Mouse (Mus musculus) hindlimb bud, embryonic 11.5 days (tissue): ENCODE results near the gene Nmrk1.

Experiments
- DNase-seq: peaks from one replicate; pipeline ENCODE4 v3.0.0-alpha.2; 2012; ENCODE audit warnings: low read depth, low spot score; ENCODE audit errors: extremely low spot score

The Nmrk1 gene

DNA sequence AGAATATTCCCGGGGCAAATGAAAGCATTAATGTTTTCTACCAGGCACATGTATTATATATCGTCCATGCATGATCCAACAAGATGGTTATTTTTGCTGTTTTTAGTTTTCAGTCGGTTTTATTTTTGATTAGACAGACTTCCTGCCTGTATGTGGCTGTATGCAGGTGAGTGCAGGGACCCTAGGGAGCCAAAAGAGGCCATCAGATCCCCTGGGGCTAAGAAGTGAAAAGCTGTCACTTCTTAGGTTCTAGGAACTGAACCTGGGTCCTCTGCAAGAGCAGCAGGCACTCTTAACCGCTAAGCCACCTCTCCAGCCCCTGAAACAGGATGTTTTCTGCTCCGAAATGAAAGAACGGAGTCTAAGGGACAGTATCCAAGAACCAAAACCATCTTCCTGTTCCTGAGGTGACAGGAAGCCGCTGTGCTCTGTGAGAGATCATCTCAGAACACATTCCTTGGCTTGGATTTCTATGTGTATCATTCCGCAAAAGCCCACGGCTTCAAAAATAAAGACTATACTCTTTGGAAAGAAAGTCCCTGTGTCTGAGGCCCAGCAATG lies 16.0 kb upstream of the Nmrk1 start:
- no peak for DNase-seq

DNA sequence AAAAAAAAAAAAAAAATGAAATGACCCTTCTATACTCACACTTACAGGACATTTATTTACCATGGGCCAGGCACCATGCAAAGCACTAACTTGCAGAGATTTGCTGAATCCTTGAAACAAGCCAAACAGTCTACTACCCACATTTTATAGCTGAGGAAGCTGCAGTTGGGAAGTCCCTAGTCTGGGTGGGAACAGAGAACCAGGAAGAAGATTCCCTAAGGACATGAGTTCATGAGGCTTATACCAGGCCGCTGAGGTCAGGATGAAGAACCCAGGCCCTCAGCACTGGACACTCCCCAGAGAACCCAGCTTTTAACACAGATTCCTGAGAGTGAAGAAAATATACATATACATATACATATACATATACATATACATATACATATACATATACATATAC lies 14.2 kb upstream of the Nmrk1 start:
- DNase-seq = no peak

DNA sequence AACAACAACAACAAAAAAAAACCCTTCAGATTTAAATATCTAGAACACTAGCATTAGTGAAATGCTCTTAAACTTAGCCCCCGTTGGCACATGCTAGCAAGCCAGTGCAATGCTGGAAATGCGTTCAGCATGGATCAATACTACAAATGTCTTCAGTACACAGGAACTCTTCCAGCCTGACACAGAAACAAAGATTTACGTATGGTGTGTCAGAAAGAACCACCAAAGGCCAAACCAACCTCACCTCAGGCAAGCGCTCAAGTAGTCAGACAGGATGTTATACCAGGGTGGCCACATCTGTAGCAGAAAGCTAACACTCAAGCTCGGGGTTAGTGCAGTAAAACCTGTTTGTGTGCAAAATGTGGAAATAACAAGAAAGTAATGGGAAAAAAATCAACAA lies 12.7 kb upstream of the Nmrk1 start:
- no peak for DNase-seq

DNA sequence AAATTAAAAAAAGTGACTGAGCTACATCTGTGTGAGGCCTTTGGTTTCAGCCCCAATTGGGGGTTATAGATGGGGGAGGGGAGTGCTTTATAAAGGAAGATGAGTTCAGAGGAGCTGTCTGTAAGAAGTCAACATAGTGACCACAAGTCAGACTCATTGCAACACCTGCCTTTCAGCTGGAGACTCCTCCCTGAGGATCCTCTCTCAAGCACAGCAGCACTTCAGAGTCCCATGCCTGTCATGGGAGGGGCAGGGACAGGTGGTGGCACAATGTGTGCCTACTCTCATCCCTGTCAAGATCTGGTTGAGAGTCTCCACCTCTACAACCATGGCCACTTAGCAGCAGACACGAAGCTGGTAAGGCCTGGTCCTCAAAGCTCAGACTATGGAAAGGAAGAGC lies 12.1 kb upstream of the Nmrk1 start:
- DNase-seq = no peak

DNA sequence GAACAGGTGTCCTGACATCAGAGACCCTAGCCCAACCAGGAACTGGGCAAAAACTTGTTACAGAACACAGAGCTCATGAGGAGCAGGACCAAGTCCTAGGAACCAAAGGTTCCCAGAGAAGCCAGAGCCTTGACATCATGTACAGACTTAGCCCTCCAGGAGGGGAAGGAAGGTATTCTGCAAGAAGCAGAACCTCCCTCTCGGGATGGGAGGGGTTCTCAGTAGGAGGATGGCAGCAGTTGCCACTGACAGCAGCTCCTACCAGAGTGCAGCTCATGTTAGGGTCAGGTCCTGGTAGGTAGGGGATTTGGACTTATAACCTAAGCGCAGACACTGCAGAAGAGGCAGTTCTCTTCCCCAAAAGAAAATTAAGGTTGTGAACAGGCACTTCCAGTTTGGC lies 7.9 kb upstream of the Nmrk1 start:
- DNase-seq = no peak

DNA sequence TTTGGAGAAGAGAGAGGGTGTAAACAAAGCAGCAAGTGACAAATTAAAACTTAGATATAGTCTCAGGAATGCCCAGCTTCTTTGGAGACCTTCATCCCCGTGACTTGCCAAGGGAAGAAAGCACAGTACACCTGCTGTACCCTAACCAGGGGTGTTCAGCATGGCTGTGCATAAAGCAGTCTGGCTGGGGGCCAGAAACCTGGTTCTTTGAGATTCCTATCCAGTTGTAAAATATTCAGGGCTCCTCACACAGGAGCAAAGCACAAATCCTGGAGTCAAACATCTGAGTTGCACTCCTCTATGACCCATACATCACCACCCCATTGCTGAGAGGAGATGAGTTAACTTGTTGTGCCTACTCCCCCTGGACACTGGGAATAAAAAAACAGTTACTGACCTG lies 2.2 kb upstream of the Nmrk1 start:
- no peak for DNase-seq

DNA sequence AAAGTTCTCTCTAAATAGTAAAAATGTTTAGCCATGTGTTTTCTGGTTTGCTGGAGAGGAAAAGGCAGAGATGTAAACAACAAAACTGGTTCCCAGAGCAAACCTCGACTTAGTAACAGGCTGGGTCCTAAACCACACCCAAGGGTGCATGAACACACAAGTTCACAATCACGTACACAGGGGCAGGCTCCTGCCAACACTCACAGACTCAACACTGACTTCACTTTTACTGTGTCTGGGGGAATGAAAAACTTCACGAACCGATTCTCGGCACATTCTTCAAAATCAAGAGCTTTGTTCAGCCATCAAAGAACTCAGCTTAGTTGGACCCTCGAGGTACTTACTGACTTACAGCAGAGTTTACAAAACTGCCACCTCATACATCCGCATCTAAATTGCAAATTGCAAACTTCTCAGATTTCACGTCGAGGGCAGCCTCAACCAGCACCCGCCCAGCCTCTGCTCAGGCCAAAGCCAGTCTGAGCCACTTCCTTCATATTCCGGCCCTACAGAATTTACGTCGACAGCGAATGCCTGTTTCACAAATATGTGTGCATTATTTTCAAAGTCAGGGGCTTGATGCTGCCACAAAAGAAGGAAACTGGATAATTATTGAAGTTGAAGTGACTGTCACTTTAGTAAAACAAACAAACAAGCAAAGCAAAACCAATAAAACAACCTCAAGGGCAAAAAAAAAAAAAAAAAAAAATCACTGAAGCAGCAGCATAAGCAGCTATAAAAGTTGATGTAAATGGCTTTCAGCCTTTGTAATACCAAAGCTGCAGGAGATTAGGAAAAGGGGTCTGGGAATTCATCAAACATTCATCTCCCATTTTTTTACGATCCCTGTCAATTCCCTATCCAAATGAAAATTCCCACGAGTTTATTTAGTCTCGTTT lies 1.3 kb upstream of the Nmrk1 start:
- DNase-seq = no peak

DNA sequence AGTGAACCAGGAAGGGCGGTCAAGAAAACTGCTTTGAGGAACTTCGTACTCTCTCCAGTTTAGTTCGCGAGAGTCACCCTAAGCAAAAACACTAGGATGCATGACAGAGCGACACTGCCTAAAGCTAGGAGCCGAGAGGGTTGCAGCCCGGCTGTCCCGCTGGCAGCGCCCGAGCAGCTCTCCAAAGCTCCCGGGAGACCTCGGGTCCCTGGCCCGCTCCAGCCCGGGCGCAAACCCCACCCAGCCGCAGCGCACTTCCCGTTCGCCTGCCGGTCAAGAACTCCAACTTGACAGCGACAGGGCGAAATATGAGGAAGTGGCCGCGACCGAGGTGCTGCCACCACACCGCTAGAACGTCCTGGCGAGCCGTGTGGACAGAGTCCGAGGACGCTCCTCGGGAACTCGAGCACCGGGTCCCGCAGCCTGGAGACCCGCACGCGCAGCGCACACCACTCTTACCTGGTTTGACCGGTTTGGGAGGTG lies 548 bp upstream of the Nmrk1 start:
- DNase-seq = no peak

DNA sequence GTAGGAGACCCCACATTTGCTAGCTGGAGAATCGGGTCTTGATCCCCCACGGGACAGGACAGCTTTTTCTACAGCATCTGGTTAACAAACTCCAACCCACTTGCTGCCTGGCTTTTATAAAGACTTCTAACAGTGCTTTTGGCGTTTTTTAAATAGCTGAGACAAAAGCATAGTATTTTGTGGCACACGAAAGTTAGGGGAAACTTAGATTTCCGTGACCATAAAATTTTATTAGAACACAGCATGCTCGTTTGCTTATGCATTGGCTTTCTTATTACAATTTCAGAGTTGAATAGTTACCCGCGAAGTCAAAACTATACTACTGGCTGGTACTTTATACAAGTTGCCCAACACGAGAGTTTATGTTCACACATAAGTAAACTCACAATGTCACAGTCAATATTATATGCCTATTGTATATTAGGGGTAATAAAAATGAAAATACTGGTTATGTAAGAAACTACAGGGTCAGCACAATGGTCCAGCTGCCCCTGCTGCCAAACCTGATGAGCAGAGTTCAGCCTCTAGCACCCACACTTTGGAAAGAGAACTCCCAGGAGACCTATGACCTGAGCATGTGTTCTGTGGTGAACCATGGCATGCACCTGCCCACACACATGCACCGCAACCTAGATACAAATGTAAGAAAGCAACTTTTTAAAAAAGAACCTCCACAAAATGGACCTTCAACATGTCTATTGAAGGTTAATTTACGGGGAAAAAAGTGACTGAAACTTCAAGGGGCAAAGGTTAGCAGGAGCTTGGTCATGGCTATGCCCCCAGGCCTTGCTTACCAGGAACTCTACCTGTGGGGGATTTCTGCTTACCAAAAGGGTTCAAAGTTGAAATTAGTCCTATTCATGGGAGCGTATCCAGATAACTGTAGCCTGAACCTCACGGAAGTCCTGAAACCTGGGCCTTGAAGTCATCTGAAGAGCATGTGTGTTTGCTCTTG lies 758 bp downstream of the Nmrk1 start:
- no peak for DNase-seq

DNA sequence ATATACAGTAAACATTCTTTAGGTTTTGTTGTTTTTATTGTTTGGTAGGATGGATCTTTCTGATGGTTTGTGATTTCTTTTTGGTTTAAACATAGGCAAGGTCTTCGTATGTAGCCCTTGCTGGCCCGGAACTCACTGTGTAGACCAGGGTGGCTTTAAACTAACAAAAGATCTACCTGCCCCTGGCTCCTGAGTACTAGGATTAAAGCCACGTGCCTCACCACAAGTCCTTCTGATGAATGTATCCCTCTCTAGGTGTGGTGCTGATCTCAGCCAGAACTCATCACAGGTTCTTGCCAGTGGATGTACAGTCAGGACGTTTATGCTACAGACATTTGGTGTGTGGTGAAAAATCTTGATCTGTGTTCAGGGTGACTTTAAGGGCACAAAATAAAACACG lies 6.2 kb downstream of the Nmrk1 start:
- no peak for DNase-seq

DNA sequence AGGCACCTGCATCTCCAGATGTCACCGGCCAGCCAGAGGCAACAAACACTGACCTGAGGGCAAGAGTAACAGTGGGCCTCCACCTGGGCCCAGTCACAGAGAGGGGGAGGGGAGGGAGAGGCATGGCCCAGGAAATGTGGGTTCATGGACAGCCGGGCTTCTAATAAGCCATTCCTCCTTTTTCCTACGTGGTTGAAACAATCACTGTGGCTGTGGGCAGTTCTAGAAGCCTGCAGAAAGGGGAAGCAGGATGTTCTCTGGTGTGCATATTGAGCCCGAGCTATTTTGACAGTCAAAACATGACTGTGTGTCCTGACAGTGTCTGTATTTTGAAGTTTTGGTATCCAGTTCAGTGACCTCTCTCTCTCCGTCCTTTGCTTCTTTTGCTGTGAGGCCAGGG lies 7.2 kb downstream of the Nmrk1 start:
- DNase-seq = no peak

DNA sequence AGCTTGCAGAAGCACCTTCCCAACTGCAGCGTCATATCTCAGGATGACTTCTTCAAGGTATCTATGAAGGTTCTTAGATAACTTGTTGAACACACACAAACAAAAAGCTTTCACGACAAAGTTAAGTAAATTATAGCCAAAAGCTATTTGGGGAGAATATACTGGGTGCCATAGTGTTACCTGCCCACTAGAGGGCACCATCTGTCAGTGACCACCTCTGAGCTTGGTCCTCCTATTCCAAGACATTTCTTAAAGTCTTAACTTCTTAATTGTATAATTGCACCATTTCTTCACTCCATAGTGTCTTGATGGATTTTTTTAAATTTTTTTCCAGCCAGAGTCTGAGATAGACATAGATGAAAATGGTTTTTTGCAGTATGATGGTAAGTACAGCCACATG lies 7.8 kb downstream of the Nmrk1 start:
- no peak for DNase-seq

DNA sequence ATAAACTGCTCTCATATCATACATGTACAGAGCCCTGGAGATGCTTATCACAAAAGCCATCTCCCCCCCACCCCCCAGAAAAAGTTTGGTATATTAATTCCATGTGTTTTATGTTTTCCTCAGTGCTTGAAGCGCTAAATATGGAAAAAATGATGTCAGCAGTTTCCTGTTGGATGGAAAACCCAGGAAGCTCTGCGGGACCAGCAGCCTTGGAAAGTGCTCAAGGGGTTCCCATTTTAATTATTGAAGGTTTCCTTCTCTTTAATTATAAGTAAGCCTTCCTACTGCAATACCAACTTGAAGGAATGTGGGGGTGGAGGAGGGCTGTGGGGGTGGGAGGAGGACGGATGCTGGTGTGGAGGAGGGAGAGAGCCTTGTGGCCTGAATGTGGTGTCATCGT lies 9.3 kb downstream of the Nmrk1 start:
- no peak for DNase-seq

DNA sequence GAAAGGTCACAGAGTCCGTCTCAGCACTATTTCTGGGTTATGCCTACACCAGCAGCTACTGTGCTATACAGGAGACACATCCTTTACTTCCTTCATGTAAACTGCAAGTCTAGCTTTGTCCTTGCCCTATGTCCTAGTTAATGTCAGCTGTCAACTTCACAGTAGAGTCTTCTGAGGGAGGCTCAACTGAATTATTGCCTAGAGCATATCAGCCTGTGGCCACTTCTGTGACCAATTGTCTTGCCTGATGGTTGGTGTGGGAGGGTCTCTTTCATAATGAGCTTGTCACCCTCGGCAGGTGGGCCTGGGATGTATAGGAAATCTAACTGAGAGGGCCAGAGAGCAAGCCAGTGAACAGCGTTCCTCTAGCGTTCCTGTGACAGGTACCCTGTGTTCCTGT lies 11.7 kb downstream of the Nmrk1 start:
- DNase-seq = no peak

DNA sequence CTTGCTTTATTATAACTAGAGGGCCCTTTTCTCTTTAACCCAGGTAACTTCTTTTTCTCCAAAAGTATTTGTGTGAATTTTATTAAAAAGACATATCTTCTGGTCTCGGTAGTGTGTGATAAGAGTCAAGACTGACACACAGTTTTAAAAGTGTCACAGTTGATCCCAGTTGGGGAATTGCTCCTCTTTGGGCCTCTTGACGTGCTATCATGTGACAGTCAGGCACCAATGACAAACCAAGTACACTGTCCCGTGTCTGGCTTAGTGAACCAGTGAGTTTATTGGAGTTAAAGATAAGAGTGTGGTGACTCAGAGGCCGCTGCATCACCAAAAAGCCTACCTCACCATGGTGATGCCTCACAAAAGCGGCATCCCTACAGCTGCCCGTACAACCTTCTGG lies 12.3 kb downstream of the Nmrk1 start:
- DNase-seq = no peak

DNA sequence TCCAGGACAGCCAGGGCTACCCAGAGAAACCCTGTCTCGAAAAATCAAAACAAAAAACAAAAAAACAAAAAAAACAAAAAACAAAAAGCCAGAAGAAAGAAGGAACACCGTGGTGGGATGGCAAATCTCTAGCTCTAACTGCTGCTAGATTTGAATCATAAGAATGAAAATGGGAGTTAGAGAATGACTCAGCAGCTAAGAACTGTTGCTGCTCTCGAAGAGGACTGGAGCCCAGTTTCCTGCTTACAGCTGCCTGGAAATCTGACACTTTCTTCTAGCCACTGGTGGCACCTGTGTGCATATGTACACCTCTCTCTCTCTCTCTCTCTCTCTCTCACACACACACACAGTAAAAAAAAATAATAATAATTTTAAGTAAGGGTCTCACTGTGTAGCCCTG lies 14.6 kb downstream of the Nmrk1 start:
- no peak for DNase-seq

DNA sequence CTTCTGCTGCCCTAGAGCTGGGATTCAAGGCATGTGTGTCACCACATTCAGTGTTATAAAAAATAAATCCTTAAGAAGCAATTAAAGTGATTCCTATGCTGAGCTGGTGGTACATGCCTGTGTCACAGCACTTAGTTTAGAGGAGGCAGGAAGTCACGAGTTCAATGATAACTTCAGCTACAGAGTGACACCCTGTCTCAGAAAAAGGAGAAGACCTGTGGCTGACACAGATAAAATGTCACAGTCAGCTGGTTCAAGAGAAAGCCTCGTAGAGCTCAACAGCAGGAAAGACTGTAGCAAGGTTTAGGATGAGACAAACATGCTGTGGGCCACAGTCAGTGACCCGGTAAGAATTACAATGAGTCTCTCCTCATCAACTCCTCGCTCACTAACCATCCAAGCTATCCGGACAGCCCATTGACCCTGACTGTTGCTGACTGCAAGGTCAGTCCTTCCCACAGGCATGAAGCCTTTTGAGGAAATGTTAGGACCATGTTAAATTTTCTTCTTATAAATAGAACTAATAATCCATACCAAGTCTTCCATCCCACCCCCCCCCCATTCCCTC lies 15.2 kb downstream of the Nmrk1 start:
- DNase-seq = no peak

DNA sequence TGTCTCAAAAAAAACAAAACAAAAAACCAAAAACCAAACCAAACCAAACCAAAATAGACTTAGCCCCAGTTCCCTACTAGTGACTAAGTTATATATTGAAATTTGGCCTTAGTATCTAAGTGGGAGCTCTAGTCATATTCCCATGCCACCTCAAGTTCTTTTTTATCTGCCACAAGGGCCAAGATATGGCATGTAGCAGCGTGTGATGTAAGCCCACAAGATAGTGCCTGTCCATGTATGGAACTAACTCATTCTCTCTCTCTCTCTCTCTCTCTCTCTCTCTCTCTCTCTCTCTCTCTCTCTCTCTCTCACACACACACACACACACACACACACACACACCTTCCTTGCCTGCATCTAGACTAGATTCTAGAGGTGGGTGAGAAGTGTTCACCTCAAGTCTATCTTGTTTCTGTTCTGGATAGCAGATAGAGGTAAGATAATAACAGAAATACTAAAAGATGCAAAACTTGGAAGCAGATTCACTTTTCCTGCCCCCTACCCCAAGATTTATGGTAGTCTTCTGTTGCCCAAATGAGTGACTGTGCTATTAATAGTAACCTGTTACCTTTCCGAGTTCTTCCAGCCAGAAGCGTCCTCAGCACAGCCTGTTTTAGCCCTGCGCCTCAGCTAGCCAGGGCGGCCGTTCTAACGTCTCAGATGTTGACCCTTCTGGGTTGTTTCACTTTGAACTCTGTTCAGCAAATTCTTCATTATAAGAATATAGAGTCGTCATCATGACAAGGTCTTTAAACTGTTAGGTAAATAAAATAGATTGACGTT lies 16.2 kb downstream of the Nmrk1 start:
- no peak for DNase-seq

DNA sequence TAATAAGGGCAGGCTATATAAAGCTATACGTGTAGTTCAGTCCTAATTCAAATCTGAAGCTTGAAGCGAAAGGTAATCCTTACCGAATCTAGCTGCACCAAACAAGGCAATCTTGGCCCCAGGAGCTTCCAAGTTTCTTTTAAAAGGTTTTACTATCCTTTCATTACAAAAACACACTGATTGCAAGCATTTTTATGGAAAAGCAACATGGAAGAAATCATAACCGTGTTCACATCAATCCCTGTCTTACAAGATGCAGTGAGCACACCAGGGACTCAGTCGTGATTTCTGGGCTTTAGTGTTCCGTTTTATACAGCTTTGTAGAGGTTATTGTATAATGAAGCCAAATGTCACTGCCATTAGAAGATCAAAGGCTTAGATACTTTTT lies 16.8 kb downstream of the Nmrk1 start:
- no peak for DNase-seq

DNA sequence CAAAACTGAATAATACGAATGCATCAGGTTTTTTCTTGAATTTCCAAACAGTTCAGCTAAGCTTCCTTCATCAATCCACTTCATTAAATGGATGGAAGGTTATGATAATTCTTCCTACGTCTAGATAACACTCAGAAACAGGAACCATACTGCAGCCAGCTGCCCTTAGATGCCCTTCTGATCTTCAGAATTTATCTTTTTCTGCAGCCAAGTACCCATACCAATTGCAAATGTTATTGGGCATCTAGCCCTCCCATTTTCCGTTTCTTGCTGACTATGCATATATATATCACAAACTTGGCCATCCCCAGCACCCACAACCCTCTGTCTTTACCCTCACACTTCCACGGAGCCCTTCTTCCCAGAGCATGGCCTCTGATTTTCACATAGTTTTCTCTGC lies 18.2 kb downstream of the Nmrk1 start:
- DNase-seq = no peak

DNA sequence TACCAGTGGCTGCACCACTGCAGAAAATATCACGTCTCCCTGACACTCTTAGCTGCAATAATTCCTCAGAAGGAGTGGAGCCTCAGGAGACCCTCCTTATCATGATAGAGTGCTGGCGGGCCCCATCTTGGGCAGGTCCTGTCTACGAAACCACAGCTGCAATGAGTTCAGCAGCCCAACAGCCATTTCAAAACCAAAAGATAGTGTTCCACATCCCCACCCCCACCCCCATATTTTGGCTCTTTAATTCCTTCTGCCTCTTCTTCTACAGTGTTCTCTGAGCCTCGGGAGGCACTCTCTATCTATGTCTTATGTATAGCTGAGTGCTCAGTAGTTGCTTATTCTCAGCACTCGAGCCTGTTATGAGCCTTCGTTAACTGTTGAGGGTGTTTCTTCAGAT lies 18.7 kb downstream of the Nmrk1 start:
- no peak for DNase-seq
